Mouse (Mus musculus) heart, adult 10 weeks (tissue): ENCODE data around the gene Ccdc137. TPM values are rescaled to one million over a fixed set of nuclear protein-coding genes. Genes with fewer than 3 reads are reported as not detected.

ENCODE experiments used
- polyA plus RNA-seq: library from polyadenylated mRNA; stranded (reverse); fragments of 350-450 nt; fragmentation: Illumina TruSeq; extraction: RNeasy Lipid Tissue Mini Kit (QIAGEN cat#74804); gene quantifications from one replicate; pipeline ENCODE4 v1.2.3, GENCODE M21; 2014; ENCODE audit warnings: low read depth, low replicate concordance

The Ccdc137 gene
- 10.3 TPM for polyA plus RNA-seq

GRCm38 (mm10) chr11:120457772-120458751, at the start of gene Ccdc137, which contains the start of gene Oxld1:
TSS of gene Ccdc137 (plus strand) at chr11:120458115.
TSS of gene Oxld1 (minus strand) at chr11:120458068.

GRCm38 (mm10) chr11:120437152-120437856, 20.6 kb upstream of the Ccdc137 start, which contains the start of gene Nploc4:
TSS of gene Nploc4 (minus strand) at chr11:120437708.

GRCm38 (mm10) chr11:120442344-120442743, 15.6 kb upstream of the Ccdc137 start, which contains the start of gene Tspan10:
TSS of gene Tspan10 (plus strand) at chr11:120442644.

GRCm38 (mm10) chr11:120453306-120453705, 4.6 kb upstream of the Ccdc137 start, which contains the start of gene Pde6g:
TSS of gene Pde6g (minus strand) at chr11:120453500.

GRCm38 (mm10) chr11:120467051-120467735, 9.3 kb downstream of the Ccdc137 start, which contains the start of gene Arl16:
TSS of gene Arl16 (minus strand) at chr11:120467607.

GRCm38 (mm10) chr11:120484265-120484981, 26.5 kb downstream of the Ccdc137 start, which contains the start of gene Mrpl12:
TSS of gene Mrpl12 (plus strand) at chr11:120484613.

GRCm38 (mm10) chr11:120491317-120492023, 33.6 kb downstream of the Ccdc137 start, which contains the start of gene Slc25a10:
TSS of gene Slc25a10 (plus strand) at chr11:120491840.

Other genes with a start within 250 kb of the Ccdc137 start
- gene Bahcc1, start 225.2 kb upstream of the Ccdc137 start, polyA plus RNA-seq = 8.2 TPM
- gene Actg1, start 109.6 kb upstream of the Ccdc137 start, polyA plus RNA-seq = 443 TPM
- not detected for gene Fscn2, start 96.6 kb upstream of the Ccdc137 start, polyA plus RNA-seq
- gene Faap100, start 79.4 kb upstream of the Ccdc137 start, polyA plus RNA-seq = 12.4 TPM
- 46.6 TPM for gene Nploc4, start 20.4 kb upstream of the Ccdc137 start, polyA plus RNA-seq
- gene Tspan10, start 15.5 kb upstream of the Ccdc137 start, polyA plus RNA-seq = not detected
- 1.0 TPM for gene Pde6g, start 4.6 kb upstream of the Ccdc137 start, polyA plus RNA-seq
- gene Oxld1, start within 50 bp of the Ccdc137 start, polyA plus RNA-seq = 53.5 TPM
- 11.3 TPM for gene Arl16, start 9.5 kb downstream of the Ccdc137 start, polyA plus RNA-seq
- 230 TPM for gene Mrpl12, start 26.5 kb downstream of the Ccdc137 start, polyA plus RNA-seq
- 12.9 TPM for gene Slc25a10, start 33.7 kb downstream of the Ccdc137 start, polyA plus RNA-seq
- 0.81 TPM for gene Gcgr, start 72.6 kb downstream of the Ccdc137 start, polyA plus RNA-seq
- gene Mcrip1, start 91.6 kb downstream of the Ccdc137 start, polyA plus RNA-seq = 64.9 TPM
- gene Ppp1r27, start 93.0 kb downstream of the Ccdc137 start, polyA plus RNA-seq = not detected
- 176 TPM for gene P4hb, start 115.1 kb downstream of the Ccdc137 start, polyA plus RNA-seq
- 159 TPM for gene Arhgdia, start 123.5 kb downstream of the Ccdc137 start, polyA plus RNA-seq
- 25.3 TPM for gene Alyref, start 140.2 kb downstream of the Ccdc137 start, polyA plus RNA-seq
- gene Anapc11, start 140.3 kb downstream of the Ccdc137 start, polyA plus RNA-seq = 53.2 TPM
- gene Npb, start 150.4 kb downstream of the Ccdc137 start, polyA plus RNA-seq = not detected
- gene Pcyt2, start 159.8 kb downstream of the Ccdc137 start, polyA plus RNA-seq = 72.2 TPM
- 16.4 TPM for gene Sirt7, start 167.1 kb downstream of the Ccdc137 start, polyA plus RNA-seq
- 42.4 TPM for gene Mafg, start 175.5 kb downstream of the Ccdc137 start, polyA plus RNA-seq
- 2.0 TPM for gene Pycr1, start 185.7 kb downstream of the Ccdc137 start, polyA plus RNA-seq
- 61.7 TPM for gene Myadml2, start 190.0 kb downstream of the Ccdc137 start, polyA plus RNA-seq
- not detected for gene Notum, start 203.1 kb downstream of the Ccdc137 start, polyA plus RNA-seq
- 39.2 TPM for gene Aspscr1, start 214.9 kb downstream of the Ccdc137 start, polyA plus RNA-seq